Mouse (Mus musculus): ENCODE measurements around the gene Lifr. TPM values are rescaled to one million over a fixed set of nuclear protein-coding genes. Genes with fewer than 3 reads are reported as not detected.

Gene Lifr
- polyA plus RNA-seq, 1 experiment from 2014 or later: 18.8 TPM

DNA sequence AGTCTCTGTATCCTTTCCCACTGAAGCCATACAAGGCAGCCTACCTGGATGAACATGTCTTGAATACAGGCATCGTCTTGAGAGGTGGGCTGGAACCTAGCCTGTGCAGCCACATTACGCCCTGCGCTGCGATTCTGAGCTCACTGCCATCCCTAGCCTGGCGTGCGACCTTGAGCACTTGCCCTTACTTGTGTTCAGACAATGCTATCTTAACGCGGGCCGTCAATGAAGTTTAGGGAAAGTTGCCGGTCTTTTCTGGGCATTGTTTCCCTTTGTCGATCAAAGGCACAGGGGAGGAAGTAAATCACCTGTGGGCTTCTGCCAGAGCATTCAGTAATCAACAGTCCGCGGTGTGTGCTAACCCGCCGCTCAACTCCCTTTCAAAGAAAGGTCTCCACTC, 8.6 kb upstream of the Lifr start:
- 26% methylated on average over 15 of the region's 15 CpGs for WGBS
- H3K9me3 ChIP-seq (replicated peaks): no peaks in the 10 kb centered on the region

DNA sequence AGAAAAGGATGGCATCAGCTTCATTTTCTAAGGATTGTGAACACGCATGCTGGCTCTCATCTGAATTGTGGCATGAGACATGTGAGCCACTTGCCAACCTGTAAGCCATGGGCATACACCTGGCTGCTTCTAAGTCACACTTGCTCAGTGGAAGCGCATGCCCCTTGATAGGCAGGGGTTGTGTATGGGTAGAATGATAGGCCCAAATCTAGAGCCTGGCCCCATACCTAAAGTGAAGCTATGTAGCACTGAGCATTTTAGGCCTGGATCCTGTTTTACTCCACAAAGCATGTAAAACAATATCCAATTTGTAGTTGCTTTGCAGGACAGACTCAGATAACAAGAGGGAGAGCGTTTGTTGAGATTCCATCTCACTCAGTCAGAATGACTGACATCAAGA, 7.5 kb upstream of the Lifr start:
- Histone ChIP-seq H3K36me3 (no peaks in the 10 kb centered on the region), H3K4me2 (no peak overlapping the region), H3K9ac (replicated peaks) (no peak overlapping the region), H3K4me1 (peaks cover 10% of the 10 kb centered on the region), H3K4me3 (replicated peaks) (no peak overlapping the region), H3K9me3 (replicated peaks) (no peaks in the 10 kb centered on the region), H3K27ac (replicated peaks) (no peak overlapping the region), H3K27me3 (replicated peaks) (no peaks in the 10 kb centered on the region; the same call in 1 of the 2 replicates)
- WGBS: 95% methylated on average over 3 of the region's 3 CpGs
- no peak for ATAC-seq (ENCODE audit: low FRiP score)

More for the DNA sequence above, 8.6 kb upstream of the Lifr start:
- Histone ChIP-seq H3K4me2 (no peak overlapping the region), H3K9ac (replicated peaks) (no peak overlapping the region), H3K27me3 (replicated peaks) (no peaks in the 10 kb centered on the region; the same call in 1 of the 2 replicates), H3K27ac (replicated peaks) (no peak overlapping the region), H3K36me3 (no peaks in the 10 kb centered on the region), H3K4me1 (peaks cover 10% of the 10 kb centered on the region), H3K4me3 (replicated peaks) (no peak overlapping the region)
- ATAC-seq (ENCODE audit: low FRiP score): 0 out of 2 replicates have a peak, but pooled peaks have one; percentile 10

DNA sequence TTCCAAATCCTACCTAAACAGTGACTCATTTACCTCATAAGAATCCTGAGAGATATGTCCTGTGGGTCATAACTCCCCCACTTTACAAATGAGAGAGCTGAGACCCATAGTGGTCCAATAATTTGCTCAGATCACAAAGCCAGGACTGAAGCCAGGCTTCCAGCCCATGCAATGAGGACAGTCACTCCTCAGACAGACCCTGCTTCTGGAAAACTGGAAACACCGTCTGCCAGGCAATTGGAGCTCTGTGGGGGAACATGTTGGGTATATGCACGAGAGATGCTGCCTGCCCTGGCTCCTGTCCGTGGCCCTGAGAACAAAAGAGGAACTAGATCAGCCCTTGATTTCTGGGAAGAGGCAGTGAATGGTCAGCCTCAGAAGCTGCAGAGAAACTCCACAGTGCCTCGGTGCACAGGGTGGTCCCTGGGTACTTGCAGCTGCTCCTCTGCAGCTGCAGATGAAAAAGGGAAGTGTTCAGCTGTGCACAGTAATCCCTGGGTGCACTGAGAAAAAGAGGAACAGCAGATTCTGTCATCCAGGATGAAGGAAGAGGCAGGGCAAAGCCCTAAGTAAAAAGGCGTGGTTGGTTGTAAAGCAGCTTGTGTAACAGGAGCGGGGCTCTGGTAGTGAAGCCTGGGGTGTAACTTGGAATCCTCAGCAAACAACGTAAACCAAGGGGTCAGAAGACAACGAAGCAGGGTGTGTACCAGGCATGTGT, 5.5 kb upstream of the Lifr start:
- H3K4me1 ChIP-seq: peaks cover 10% of the 10 kb centered on the region
- H3K9ac ChIP-seq (replicated peaks): no peak overlapping the region
- peak; percentile 57; the same call in 1 of the 2 replicates for ATAC-seq (ENCODE audit: low FRiP score)
- no peaks in the 10 kb centered on the region for H3K36me3 ChIP-seq
- H3K4me3 ChIP-seq (replicated peaks): no peak overlapping the region
- WGBS: 24% methylated on average over 8 of the region's 8 CpGs
- H3K27ac ChIP-seq (replicated peaks): no peak overlapping the region
- no peak overlapping the region for H3K4me2 ChIP-seq
- no peaks in the 10 kb centered on the region for H3K9me3 ChIP-seq (replicated peaks)
- H3K27me3 ChIP-seq (replicated peaks): no peaks in the 10 kb centered on the region; the same call in 1 of the 2 replicates

DNA sequence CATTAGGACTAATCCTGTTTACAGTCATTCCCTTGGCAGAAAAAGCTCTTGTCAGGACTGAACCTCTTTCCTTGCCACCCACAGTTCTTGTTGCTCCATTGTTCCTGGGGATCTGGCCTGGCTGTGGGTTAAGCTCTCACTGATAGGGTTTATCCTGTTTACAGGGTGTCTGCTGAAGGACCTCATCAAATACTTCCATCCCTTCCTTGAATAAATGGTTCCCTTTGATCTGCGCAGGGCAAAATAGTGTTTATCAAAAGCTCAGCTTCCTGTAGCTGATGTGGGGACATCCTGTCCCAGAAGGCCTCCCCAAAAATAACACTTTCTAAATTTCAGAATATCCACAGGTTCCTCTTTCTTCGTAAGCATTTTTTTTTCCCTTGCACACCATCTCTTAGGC, 1.7 kb upstream of the Lifr start:
- no peak overlapping the region for H3K4me2 ChIP-seq
- no peak for ATAC-seq (ENCODE audit: low FRiP score)
- H3K27ac ChIP-seq (replicated peaks): no peak overlapping the region
- peaks cover 10% of the 10 kb centered on the region for H3K4me1 ChIP-seq
- H3K36me3 ChIP-seq: no peaks in the 10 kb centered on the region
- H3K27me3 ChIP-seq (replicated peaks): no peaks in the 10 kb centered on the region; the same call in 1 of the 2 replicates
- H3K4me3 ChIP-seq (replicated peaks): no peak overlapping the region
- WGBS: 82% methylated on average over 2 of the region's 2 CpGs
- no peak overlapping the region for H3K9ac ChIP-seq (replicated peaks)
- H3K9me3 ChIP-seq (replicated peaks): no peaks in the 10 kb centered on the region

DNA sequence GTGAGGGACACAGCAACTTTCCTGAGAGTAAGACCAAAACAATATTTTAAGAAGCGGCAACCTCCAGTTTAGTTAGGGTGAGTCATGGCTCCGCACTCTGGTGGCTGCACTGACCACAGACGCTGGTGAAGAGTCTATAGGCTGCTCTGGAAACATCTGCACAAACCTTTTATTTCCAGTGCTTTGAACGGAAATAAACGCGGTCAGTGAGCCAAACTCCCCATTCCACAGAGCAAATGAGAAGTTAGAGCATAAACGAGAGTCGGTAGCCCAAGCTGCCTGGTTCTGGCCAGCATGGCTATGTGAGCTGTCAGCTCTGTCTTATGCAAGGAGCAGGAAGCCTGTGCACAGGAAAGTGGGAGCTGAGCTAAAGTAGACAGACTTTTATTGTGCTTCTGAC, 1.9 kb downstream of the Lifr start:
- Histone ChIP-seq H3K4me3 (replicated peaks) (no peak overlapping the region), H3K9me3 (replicated peaks) (no peaks in the 10 kb centered on the region), H3K4me1 (no peaks in the 10 kb centered on the region), H3K4me2 (no peak overlapping the region), H3K9ac (replicated peaks) (no peak overlapping the region), H3K36me3 (no peaks in the 10 kb centered on the region), H3K27me3 (replicated peaks) (no peaks in the 10 kb centered on the region), H3K27ac (replicated peaks) (no peak overlapping the region)
- 66% methylated on average over 8 of the region's 8 CpGs for whole genome bisulfite sequencing
- ATAC-seq (ENCODE audit: low FRiP score): no peak

DNA sequence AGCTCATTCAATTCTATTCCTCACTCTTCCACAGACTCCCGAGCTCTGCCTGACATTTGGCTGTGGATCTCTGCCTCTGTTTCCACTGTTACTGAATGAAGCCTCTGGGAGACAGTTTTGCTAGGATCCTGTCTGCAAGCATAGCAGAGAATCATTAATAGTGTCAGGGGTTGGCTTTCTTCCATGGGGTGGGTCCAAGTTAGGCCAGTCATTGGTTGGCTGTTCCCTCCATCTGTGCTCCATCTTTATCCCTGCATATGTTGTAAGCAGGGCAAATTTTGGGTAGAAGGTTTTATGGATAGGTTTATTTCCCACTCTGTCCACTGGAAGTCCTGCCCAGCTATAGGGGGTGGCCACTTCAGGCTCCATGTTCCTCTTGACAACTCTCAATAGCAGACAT, 9.0 kb downstream of the Lifr start:
- Histone ChIP-seq H3K27me3 (replicated peaks) (no peaks in the 10 kb centered on the region), H3K9ac (replicated peaks) (no peak overlapping the region), H3K9me3 (replicated peaks) (no peaks in the 10 kb centered on the region), H3K4me2 (no peak overlapping the region), H3K36me3 (no peaks in the 10 kb centered on the region), H3K27ac (replicated peaks) (no peak overlapping the region), H3K4me3 (replicated peaks) (no peak overlapping the region), H3K4me1 (no peaks in the 10 kb centered on the region)
- WGBS: 88% methylated on average over 1 of the region's 1 CpGs
- no peak for ATAC-seq (ENCODE audit: low FRiP score)

DNA sequence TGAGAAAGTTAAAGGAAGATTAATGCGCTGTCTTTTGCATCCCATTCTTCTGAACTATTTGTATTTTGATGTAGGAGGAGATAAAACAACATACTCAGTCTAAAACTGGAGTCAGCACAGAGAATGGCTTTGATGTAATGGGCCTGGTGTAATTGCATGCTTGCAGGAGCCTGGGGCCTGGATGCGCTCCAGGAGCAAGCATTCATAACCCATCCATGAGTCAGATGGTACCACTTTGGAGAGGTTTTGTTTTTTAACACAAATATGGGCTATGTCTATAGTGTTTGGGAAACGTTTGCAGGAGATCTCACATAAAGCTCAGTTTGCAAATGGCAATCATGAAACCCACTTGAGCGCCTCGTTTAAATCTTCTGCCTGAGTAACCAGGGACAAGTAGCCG, 9.8 kb downstream of the Lifr start:
- Histone ChIP-seq H3K27me3 (replicated peaks) (no peaks in the 10 kb centered on the region), H3K4me1 (no peaks in the 10 kb centered on the region), H3K9ac (replicated peaks) (no peak overlapping the region), H3K4me2 (no peak overlapping the region), H3K9me3 (replicated peaks) (no peaks in the 10 kb centered on the region), H3K36me3 (no peaks in the 10 kb centered on the region), H3K4me3 (replicated peaks) (no peak overlapping the region), H3K27ac (replicated peaks) (no peak overlapping the region)
- 79% methylated on average over 6 of the region's 6 CpGs for WGBS
- ATAC-seq (ENCODE audit: low FRiP score): no peak

DNA sequence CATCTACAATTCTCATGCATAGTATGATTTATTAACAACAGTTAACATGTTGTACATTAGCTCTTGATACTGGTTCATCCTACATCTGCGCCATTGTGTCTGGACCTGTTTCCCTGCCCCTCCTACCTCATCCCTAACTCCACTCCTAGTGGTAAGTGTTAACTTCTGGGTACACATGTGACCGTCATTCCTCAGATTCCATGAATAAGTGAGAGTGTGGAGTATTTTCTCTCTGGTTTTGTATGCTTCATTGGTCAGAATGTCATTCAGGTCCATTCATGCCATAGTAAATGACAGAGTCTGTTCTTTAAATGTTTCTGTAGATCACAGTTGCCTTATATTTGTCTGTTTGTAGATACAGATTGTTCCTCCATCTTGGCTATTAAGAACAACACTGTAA, 12.6 kb downstream of the Lifr start:
- Histone ChIP-seq H3K9ac (replicated peaks) (no peak overlapping the region), H3K4me1 (no peaks in the 10 kb centered on the region), H3K9me3 (replicated peaks) (no peaks in the 10 kb centered on the region), H3K36me3 (no peaks in the 10 kb centered on the region), H3K4me2 (no peak overlapping the region), H3K27ac (replicated peaks) (no peak overlapping the region), H3K4me3 (replicated peaks) (no peak overlapping the region), H3K27me3 (replicated peaks) (no peaks in the 10 kb centered on the region)
- ATAC-seq (ENCODE audit: low FRiP score): no peak
- WGBS: 90% methylated on average over 2 of the region's 2 CpGs

DNA sequence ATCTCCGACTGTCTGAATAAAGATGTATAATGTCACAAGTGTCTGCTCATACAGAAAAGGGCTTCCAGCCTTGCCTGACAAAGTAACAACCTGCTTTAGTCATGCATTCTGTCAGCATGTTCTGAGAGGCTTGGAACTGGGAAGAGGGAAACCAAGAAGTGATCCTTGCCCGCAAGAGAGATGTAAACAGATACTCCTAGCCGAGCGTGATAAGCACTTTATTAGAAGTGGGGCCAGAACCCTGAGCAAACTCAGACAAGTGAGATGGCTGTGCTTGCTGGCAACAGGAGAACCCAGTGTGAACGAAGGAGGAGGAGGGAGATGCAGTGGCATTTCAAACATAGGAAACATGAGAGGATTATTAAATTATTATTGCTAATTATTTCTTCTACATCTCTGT, 14.8 kb downstream of the Lifr start:
- 82% methylated on average over 5 of the region's 5 CpGs for WGBS
- H3K9me3 ChIP-seq (replicated peaks): no peaks in the 10 kb centered on the region
- H3K36me3 ChIP-seq: no peaks in the 10 kb centered on the region
- no peaks in the 10 kb centered on the region for H3K27me3 ChIP-seq (replicated peaks)
- no peak overlapping the region for H3K4me2 ChIP-seq
- H3K9ac ChIP-seq (replicated peaks): no peak overlapping the region
- H3K27ac ChIP-seq (replicated peaks): no peak overlapping the region
- no peak for ATAC-seq (ENCODE audit: low FRiP score)
- no peak overlapping the region for H3K4me3 ChIP-seq (replicated peaks)
- no peaks in the 10 kb centered on the region for H3K4me1 ChIP-seq

DNA sequence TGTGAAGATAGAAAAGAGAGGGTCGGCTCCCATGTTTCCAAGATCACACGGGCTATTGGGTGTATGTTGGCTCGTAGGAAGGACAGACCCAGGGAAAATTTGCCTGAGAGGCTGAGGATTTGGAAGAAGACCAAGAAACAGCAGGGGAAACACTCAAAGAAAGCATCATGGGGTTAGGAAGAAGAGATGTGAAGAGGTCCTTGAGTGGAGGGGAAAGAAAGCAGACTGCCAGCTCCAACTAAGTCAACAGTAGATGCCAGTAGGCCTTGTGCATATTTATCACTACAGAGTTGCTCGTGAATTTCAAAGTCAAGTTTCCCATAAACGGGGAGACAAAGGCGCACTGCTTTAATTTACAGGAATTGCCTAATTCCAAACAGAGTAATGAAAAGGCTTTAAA, 17.7 kb downstream of the Lifr start:
- Histone ChIP-seq H3K36me3 (no peaks in the 10 kb centered on the region), H3K27me3 (replicated peaks) (no peaks in the 10 kb centered on the region), H3K9ac (replicated peaks) (no peak overlapping the region), H3K27ac (replicated peaks) (no peak overlapping the region), H3K4me2 (no peak overlapping the region), H3K9me3 (replicated peaks) (no peaks in the 10 kb centered on the region), H3K4me3 (replicated peaks) (no peak overlapping the region), H3K4me1 (no peaks in the 10 kb centered on the region)
- ATAC-seq (ENCODE audit: low FRiP score): no peak
- 76% methylated on average over 6 of the region's 6 CpGs for WGBS

DNA sequence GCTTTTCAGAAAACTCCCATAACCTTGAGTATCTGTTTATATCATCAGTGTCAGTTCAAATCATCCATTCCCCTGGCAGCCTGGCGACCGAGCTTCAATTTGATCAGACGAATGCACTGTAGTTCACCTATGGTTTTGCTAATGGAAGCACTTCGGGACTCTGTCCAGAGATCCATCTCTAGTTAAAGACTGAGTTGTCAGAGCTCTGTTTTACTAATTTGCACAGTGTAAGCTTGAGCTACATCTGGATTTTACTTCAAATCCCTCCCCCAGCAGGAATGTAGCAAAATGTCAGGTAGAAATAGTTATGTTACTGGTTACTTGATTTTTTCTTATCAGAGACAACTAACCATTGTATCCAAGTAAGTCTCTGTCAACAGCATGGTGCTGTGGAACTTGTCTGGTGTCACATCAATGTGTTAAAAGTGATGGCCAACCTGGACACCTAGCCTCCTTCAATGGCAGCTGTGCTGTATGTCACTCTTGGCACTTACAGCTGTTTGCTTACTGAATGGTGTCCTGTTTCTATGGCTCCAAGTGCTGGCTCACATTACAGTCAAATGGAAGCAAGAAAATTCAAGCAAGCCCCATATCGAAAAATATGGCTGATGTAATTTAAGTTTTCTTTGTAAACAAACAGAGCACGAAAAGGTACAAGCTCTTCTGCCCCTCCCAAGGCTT, 22.0 kb downstream of the Lifr start:
- 85% methylated on average over 6 of the region's 6 CpGs for WGBS
- ATAC-seq (ENCODE audit: low FRiP score): no peak

DNA sequence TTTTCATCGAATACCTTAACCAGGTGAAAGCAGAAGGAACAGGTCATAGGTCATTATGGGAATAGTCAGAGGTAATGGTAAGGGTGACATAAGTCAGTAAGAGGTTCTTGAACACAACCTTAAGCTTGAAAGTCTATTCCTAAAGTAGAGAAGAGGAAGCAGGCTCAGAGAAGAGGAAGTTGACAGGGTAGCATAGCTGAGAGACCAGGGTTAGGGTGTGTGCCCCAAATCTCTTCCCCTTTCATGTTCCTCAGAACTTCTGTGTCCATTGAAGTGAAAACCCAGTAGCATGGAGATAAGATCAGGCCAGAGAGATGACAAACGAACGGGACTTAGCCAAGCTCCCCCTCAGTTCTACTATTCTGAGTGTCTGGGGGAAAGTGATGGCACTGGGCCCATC, 23.5 kb downstream of the Lifr start:
- H3K4me3 ChIP-seq (replicated peaks): no peak overlapping the region
- H3K27me3 ChIP-seq (replicated peaks): no peaks in the 10 kb centered on the region
- H3K9ac ChIP-seq (replicated peaks): no peak overlapping the region
- no peaks in the 10 kb centered on the region for H3K36me3 ChIP-seq
- no peaks in the 10 kb centered on the region for H3K4me1 ChIP-seq
- no peak overlapping the region for H3K27ac ChIP-seq (replicated peaks)
- no peak overlapping the region for H3K4me2 ChIP-seq
- no peak for ATAC-seq (ENCODE audit: low FRiP score)
- no peaks in the 10 kb centered on the region for H3K9me3 ChIP-seq (replicated peaks)
- WGBS: 88% methylated on average over 3 of the region's 3 CpGs

More for the DNA sequence above, 22.0 kb downstream of the Lifr start:
- H3K27me3 ChIP-seq (replicated peaks): no peaks in the 10 kb centered on the region
- H3K9ac ChIP-seq (replicated peaks): no peak overlapping the region
- no peaks in the 10 kb centered on the region for H3K9me3 ChIP-seq (replicated peaks)
- no peaks in the 10 kb centered on the region for H3K36me3 ChIP-seq
- H3K4me3 ChIP-seq (replicated peaks): no peak overlapping the region
- H3K27ac ChIP-seq (replicated peaks): no peak overlapping the region
- H3K4me2 ChIP-seq: no peak overlapping the region
- H3K4me1 ChIP-seq: no peaks in the 10 kb centered on the region
